Mouse (Mus musculus): Measurements from ENCODE around the gene Bicd2.

Bicd2 gene

GRCm38 (mm10) chr13:49326246-49327206 is 14.9 kb upstream of the Bicd2 start:
- peak; percentile 48 for DNase-seq (ENCODE audit: low spot score)

GRCm38 (mm10) chr13:49328101-49328500 is 13.3 kb upstream of the Bicd2 start:
- no peak for DNase-seq (ENCODE audit: low spot score)

GRCm38 (mm10) chr13:49333250-49333649 is 8.1 kb upstream of the Bicd2 start:
- no peak for DNase-seq (ENCODE audit: low spot score)

- no peak for DNase-seq (ENCODE audit: low spot score)
Observed at GRCm38 (mm10) chr13:49335077-49335982, 6.1 kb upstream of the Bicd2 start.

- peak; percentile 76 for DNase-seq (ENCODE audit: low spot score)
Observed at GRCm38 (mm10) chr13:49338893-49339546, 2.4 kb upstream of the Bicd2 start.

- DNase-seq (ENCODE audit: low spot score), result no peak
Observed at GRCm38 (mm10) chr13:49341831-49342722, 692 bp downstream of the Bicd2 start.

- DNase-seq (ENCODE audit: low spot score), result no peak
Observed at GRCm38 (mm10) chr13:49342723-49343100, 1.3 kb downstream of the Bicd2 start.

- no peak for DNase-seq (ENCODE audit: low spot score)
Observed at GRCm38 (mm10) chr13:49344567-49344966, 3.2 kb downstream of the Bicd2 start.

- peak; percentile 74 for DNase-seq (ENCODE audit: low spot score)
Observed at GRCm38 (mm10) chr13:49345476-49345875, 4.1 kb downstream of the Bicd2 start.

GRCm38 (mm10) chr13:49348522-49348921 is 7.1 kb downstream of the Bicd2 start:
- no peak for DNase-seq (ENCODE audit: low spot score)

- DNase-seq (ENCODE audit: low spot score), result no peak
Observed at GRCm38 (mm10) chr13:49349335-49349734, 8.0 kb downstream of the Bicd2 start.

- no peak for DNase-seq (ENCODE audit: low spot score)
Observed at GRCm38 (mm10) chr13:49349836-49350505, 8.6 kb downstream of the Bicd2 start.

GRCm38 (mm10) chr13:49352581-49353159 is 11.3 kb downstream of the Bicd2 start:
- no peak for DNase-seq (ENCODE audit: low spot score)

- DNase-seq (ENCODE audit: low spot score), result no peak
Observed at GRCm38 (mm10) chr13:49353422-49353821, 12.0 kb downstream of the Bicd2 start.

GRCm38 (mm10) chr13:49353991-49354507 is 12.7 kb downstream of the Bicd2 start:
- no peak for DNase-seq (ENCODE audit: low spot score)

- DNase-seq (ENCODE audit: low spot score), result no peak
Observed at GRCm38 (mm10) chr13:49355461-49356061, 14.2 kb downstream of the Bicd2 start.

- DNase-seq (ENCODE audit: low spot score), result no peak
Observed at GRCm38 (mm10) chr13:49356090-49356489, 14.7 kb downstream of the Bicd2 start.

GRCm38 (mm10) chr13:49357367-49358026 is 16.1 kb downstream of the Bicd2 start:
- no peak for DNase-seq (ENCODE audit: low spot score)

- no peak for DNase-seq (ENCODE audit: low spot score)
Observed at GRCm38 (mm10) chr13:49358184-49358583, 16.8 kb downstream of the Bicd2 start.

All from lung, postnatal 25 days (tissue).